Mouse (Mus musculus): ENCODE measurements around the gene Jmjd1c.

Jmjd1c gene

GRCm38 (mm10) chr10:67072600-67072999, 23.3 kb upstream of the Jmjd1c start:
- DNase-seq, result peak in 1 of 2 experiments; percentile 62

GRCm38 (mm10) chr10:67073577-67073976, 22.3 kb upstream of the Jmjd1c start:
- no peak for DNase-seq

- no peak for DNase-seq
These were observed 19.7 kb upstream of the Jmjd1c start for GRCm38 (mm10) chr10:67075931-67076878.

GRCm38 (mm10) chr10:67079030-67079429, 16.9 kb upstream of the Jmjd1c start:
- DNase-seq, result no peak

DNA sequence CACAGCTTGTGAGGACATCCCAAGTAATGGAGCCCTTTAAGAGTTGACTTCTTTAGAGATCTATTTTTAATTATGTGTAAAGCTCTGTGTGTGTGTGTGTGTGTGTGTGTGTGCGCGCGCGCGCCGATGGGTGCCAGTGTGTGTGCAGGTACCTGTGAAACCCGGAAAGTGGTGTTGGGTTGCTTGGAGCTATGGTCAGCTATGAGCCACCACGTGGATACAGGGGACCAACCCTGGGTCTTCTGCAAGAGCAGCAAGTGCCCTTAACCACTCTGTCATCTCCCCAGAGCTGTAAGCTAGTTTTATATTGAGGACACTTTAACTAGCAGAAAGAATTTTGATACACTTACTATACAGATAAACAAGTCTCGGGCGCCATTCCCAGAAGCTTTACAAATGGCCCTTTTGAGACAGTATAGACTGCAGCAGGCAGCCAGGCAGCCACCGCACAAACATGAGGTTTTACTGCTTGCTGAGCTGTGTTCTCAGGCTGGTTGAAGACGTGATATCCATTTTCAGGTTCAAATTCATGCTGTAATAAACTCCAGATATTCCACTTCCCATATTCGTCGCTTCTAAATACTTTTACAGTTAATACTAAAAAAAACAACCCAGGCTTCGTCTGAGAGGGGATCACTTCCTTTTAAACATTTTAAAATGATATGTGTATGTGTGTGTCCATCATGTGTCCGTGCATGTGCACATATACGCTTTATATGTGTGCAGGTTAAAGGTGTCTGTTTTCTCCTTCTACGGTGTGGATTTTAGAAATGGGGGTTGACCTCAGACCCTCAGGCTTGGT, 14.5 kb upstream of the Jmjd1c start:
- no peak for DNase-seq

- no peak for DNase-seq
These were observed 13.4 kb upstream of the Jmjd1c start for GRCm38 (mm10) chr10:67082531-67082930.

GRCm38 (mm10) chr10:67083446-67084166, 12.3 kb upstream of the Jmjd1c start:
- DNase-seq, result no peak

GRCm38 (mm10) chr10:67085124-67085523, 10.8 kb upstream of the Jmjd1c start:
- DNase-seq, result no peak

- DNase-seq, result no peak
These were observed 10.0 kb upstream of the Jmjd1c start for GRCm38 (mm10) chr10:67085916-67086315.

GRCm38 (mm10) chr10:67087447-67088226, 8.3 kb upstream of the Jmjd1c start:
- DNase-seq, result no peak

- DNase-seq, result no peak
These were observed 5.3 kb upstream of the Jmjd1c start for GRCm38 (mm10) chr10:67090611-67091010.

DNA sequence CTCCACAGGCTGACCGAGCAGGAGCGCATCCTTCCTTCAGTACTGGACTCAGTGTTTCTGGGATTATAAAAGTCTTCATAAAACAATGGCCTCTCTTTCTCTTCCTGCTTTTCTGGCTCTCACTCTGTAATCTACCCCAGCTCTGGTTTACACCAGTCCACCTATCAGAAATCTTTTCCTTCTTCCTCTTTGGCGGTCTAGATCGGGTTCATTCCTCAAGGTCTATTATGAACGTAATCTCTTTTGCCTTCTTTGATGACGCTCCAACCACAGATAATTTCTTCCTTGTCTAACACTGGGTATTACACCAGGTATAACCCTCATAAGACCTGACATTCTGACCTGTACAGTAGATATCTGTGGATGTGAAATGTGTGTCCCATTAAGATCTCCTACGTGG, 1.0 kb upstream of the Jmjd1c start:
- no peak for DNase-seq

DNA sequence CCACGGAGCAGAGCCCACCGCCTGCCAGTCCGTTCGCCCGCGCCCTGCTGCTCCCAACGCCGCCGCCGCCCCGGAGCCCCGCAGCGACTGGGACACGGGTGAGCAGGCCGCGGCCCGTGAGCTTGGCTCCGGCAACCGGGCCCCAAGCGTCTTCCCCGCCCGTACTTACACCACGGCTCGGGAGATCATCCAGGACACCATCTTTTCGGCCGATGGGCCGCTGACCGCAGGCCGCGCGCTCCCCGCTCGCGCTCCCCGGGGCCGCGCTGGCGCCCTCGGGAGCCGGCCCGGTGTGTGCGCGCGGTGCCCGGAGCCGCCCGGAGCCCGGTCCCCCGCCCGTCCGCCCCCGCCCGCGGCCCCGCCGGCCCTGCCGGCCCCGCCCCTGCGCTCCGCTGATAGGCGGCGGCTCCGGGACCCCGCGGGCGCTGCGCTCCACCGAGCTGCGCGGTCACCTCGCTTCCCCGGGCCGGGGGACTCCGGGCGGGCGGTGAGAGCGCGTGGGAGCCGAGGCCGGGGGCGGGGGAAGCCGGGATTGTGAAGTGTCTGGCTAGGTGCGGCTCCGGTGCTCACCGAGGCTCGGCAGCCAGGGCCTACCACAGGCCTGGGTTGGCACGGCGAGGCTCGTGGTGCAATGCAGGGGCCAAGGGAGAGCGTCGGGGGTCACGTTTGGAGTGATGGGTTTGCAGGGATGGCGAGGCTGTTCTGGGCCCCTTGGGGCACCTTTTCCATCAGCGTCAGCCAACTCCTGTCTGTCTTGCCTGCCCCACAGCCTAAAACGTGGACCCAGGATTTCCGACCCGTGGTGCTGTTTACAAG, 904 bp downstream of the Jmjd1c start, which contains the start of gene Reep3:
Gene Reep3, minus strand, starts transcription at position 325 of the 816 bp plus-strand sequence.
- peak; percentile 74 to 76 for DNase-seq

GRCm38 (mm10) chr10:67097437-67098150, 1.7 kb downstream of the Jmjd1c start:
- no peak for DNase-seq

- peak in 1 of 2 experiments; percentile 61 for DNase-seq
These were observed 2.6 kb downstream of the Jmjd1c start for GRCm38 (mm10) chr10:67098408-67099050.

- no peak for DNase-seq
These were observed 3.4 kb downstream of the Jmjd1c start for GRCm38 (mm10) chr10:67099183-67099929.

GRCm38 (mm10) chr10:67100011-67100661, 4.2 kb downstream of the Jmjd1c start:
- DNase-seq, result no peak

DNA sequence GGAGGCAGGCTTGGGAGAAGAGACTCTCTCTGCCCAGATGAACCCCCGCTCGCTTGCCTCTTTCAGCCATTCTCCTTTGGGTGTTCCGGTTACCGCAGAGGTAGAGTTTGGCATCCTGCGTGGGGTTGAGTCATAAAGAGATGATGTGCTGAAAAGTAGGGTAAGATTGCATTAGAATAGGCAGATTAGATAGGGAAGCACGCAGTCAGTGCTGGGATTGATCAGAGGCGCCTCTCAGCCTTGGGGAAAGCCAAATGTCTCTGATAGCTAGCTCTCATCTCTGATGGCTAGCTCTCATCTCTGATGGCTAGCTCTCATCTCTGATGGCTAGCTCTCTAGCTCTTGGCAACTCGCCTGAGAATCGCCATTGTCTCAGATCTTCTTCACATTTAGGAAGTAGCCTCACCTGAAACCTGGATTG, 4.9 kb downstream of the Jmjd1c start:
- DNase-seq, result no peak

DNA sequence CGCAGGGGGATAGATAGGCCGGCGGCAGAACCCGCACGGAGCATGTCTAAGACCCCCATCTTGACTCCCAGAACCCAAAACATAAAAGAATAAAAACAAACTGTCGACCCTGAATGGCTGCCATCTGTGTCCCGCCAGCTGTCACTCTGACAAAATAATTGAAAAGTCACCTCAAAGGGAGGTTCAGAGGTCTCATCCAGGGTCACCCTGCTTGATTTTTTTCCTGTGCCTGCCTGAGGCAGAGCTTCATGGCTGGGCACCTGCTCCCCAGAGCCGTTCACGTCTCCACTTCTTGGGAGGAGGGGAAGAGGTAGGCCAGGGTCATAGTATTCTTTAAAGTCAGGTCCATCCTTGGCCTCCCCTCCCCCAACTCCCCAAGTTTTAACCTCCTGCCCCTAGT, 8.6 kb downstream of the Jmjd1c start:
- no peak for DNase-seq
